Mouse (Mus musculus): Measurements from ENCODE around the gene Focad.

The Focad gene

DNA sequence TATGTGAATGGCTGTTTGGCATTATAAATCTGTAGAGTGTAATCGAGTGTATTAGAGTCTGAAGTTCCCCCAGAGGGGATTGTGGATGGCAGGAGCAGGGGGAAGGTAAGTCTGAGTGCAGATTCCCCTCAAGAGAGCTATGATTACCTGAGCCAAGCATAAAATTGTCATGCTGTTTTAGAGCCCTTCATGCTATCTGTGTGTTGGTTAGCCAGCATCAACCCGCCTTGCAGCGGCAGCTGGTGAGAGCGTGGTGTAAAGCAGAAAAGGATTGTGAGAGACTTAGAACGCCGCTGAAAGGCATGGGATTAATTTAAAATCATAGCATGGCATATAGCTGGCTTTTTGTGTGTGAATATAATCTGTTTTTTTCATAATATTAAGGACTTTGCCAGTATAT lies 63.2 kb downstream of the Focad start:
- no peak for DNase-seq

DNA sequence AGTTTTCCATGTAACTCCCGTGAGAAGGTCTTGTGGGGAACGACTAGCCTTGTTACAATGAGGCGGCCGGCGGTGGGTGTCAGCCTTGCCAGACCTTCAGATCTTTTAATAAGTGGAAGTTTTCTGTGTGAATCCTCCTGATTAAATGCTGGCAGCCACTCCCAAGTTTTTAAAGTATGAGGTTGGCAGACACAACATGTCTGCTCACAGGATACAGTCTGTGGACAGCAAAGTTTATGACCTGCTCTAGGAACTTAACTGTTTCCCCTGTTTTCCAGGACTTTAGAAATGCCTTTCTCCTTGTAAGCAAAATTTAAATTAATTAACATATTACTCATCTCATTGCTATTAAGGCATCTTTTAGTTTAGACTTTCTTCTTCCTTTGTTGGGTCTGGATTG lies 64.8 kb downstream of the Focad start:
- no peak for DNase-seq

DNA sequence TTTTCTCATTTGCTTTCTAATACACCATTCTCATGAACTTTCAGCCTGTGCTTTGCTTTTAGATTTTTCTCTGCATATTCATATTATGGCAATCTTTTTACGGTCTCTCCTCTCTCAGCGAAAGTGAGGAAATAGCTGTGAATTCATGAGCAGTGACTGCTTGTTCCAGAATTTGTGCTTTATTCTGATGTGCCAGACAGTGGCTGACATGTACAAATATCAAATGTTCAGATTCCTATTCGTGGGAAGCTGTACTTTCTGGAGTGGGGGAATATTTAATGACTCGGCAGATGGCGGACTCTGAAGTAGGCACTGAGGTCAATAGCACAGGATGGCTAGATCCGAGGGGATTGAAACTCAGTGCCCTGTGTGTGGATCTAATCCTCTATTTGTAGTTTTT lies 65.3 kb downstream of the Focad start:
- no peak for DNase-seq

DNA sequence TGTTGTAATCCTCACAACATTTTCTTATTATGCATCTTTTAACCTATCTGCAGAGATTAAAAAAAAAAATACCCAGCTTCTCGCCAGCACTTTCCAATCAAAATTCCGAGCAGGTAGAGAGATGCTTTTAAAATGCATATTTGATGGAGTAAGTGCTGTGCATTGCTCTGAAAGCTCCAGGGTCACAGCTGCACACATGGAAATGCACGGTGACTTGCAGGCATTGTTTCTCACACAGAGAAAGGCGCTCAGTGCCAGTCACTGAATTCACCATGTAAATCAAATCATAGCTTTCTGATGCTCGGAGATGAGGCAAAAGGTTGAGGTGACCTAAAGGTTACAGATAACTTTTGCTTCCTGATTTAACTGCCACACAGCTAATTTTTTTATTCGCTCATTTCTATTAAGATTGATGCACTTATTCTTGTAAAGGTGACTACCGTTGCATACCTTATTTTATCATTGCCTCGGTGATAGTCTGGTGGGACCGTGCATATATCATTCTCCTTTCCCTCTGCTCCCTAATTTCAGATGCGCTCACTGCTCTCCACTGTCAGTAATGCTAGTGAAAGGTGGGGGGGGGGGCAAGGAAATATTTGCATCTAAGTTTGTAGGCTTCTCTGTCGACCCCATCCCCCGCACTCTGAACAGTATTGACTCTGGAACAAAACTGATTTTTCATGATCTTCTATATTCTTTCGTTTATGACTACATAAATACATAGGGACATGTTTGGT lies 69.2 kb downstream of the Focad start:
- no peak for DNase-seq

DNA sequence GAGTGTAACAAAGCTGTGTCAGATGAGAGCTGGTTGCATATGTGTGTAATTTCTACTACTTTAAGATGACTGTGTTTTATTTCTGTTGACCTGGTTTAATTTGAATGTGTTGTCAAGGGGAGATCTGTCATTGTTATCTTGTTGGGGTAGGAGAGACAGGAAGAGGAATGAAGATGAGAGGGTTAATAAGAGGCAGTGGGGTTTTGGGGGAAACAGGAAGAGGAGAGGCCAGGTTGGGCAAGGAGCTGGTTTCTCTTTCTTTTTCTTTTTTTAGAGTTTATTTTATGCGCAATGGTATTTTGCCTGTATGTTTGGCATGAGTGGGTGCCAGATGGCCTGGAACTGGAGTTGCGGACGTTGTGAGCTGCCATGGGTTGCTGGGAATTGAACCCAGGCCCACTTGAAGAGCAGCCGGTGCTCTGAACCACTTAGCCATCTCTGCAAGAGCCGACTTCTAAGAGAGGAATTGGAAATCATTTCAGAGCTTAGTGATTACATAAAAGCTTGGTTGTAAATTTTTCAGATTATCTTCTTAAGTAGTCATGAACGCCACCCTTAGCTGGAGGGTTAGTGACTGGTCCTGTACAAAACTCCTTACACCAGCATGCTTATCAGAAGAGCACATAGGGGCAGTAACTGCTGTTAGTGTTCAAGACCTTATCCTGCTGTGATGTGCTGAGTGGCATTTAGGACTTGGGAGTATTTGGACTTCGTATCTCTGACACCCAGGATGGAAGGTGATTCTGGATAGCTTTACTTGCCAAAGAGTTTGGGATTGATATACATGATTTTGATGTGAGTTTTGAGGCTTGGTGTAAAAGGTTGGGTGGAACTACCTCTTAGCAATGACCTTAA lies 72.8 kb downstream of the Focad start:
- DNase-seq = no peak

DNA sequence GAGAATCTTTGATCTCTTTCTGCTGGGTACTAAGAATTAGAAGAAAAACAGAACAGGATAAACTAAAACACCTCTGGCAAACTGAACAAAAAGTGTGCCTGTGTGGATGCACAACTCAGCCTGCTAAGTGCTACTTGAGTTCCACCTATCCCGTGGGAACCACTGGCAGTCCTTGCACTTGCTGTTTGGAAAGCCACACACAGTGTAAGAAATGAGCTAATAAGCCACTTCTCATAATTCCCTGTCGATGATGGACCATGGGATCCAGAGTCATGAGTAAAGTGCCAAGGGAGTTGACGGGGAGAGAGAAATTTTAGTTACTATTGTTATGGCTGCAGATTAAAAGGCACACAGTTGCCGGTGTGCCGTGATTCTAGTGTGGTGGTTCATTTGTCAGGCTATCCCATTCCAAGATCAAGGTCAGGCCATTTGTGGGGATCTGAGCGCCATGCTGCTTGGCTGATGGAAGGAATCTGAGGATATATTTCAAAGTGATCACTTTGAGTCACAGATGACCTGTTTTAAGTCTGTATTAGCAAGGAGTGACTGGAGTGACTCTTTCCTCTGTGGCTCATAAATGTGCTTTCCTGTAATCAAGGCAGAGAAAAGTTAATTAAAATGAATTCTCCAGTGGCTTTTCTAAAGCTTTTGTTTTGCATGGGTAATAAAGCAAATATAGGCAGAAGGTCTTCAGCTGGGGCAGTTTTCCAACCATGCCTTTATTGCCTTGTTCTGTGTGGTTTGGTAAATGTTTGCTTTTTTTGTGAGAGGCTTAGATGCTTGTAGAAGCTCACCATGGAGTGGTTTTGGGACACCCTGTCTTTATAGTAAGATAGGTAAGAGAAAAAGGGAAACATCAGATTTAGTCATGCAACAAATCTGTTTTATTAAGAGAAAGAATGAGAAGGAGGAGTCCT lies 80.9 kb downstream of the Focad start:
- DNase-seq = no peak

DNA sequence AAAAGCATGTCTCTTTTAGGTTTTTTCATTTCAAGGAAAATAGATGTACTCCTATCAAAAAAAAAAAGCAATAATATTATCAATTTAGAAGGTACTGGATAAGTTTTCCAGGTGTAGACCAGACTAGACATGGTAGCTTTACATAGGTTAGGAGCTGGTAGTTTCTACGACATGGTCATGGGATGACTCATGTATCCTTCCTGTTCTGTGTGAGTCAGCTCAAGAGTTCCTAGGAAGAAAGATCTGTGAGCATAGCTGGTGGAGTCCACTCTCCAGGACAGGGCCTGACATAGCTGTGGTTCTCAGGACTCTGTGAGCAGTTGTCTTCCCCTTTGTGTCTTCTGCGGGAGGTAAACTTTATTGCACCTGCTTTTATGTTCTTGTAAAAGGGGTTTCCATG lies 84.9 kb downstream of the Focad start:
- no peak for DNase-seq

DNA sequence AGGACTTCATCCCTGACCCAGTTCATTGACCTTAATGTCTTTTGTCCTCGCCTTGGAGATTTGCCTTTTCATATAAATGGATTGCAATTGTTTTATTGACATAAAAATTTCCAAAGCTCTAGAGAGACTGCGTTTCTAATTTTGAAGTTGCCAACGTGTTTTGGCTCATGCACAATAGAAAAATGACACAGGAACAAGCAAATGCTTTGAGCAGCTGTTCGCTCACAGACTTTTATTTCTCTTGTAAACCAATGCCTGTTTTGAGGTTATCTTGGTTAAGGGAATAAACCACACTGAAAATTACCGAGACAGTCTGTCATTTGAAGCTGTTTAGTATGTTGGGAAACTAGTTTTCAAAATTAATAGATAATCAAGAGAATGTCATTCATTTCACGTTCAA lies 89.9 kb downstream of the Focad start:
- no peak for DNase-seq

DNA sequence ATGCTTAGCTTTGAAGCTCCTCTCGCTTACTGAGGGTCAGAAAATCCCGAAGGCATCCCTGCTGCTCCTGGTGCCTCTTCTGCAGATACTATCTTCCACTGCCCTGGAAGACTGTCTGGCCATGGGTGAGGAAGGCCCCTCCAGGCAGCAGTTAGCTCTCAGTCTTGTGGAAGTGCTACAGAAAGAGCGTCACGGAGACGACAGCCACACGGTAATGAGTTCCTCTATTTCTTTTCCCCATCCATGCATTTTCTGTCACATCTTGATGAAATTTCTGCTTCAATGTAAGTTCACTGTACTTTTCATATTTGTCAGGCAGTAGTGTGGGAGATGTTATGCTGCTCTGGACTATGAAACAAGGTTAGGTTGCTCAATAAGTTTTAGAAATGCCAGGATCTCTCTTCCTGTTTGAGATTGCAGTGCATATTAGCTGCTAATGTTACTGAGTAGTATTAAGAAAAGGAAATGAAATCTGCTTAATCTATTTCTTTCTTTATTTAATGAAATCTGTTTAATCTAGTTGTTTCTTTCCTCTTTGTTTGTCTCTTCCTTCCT lies 91.5 kb downstream of the Focad start:
- DNase-seq = no peak

DNA sequence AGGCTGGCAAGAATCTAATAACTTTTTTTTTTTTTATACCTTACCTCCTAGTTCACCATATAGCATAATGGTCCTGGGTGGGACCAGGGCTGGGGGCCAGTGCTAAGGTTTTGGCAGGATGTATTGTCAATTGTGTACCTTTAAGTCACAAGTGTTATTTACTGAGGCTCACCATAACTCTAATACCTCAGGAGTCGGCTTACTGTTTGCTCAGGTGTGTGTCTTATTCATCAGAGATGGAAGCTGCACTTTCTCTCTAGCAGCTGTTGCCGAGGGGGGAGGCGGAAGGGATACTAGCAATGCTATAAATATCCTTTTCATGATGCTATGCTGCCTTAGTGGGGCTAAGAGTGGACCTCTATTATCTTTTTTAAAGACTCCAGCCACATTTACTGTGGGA lies 93.2 kb downstream of the Focad start:
- no peak for DNase-seq

DNA sequence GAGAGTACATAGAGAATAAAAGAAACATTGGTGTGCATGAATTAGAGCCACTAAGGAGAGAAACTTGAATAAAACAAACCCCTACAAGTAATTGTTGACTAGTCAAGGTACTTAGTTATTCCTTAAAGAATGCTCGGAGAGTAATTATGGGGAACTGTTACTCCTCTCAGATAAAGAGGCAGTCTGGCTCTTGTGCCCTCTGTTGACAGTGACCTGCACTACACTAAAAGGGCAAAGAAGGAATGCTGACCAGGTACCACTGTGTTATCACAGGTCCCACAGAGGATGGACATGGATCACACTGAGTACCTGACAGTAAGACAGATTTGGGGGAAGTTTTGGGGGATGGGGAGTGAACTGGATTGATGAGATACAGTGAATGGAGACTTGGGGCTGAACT lies 95.1 kb downstream of the Focad start:
- no peak for DNase-seq

DNA sequence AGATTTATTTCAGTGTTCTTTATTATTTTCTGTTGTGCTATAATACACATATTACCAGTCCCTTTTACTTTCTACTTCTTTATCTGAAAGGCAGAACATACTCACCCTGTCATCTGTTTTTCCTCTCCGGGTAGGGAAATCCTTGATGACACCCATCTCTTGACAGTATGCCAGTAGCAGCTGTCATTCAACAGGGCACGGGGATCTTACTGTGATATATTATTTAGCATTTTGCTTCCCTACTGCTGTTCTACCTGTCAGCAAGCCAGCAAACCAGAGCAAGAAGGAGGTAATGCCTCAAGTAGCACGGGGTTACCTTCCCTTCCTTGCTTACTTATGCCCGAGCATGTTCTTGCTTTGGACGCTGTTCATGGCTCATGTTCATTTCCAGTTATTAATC lies 99.8 kb downstream of the Focad start:
- DNase-seq = no peak

DNA sequence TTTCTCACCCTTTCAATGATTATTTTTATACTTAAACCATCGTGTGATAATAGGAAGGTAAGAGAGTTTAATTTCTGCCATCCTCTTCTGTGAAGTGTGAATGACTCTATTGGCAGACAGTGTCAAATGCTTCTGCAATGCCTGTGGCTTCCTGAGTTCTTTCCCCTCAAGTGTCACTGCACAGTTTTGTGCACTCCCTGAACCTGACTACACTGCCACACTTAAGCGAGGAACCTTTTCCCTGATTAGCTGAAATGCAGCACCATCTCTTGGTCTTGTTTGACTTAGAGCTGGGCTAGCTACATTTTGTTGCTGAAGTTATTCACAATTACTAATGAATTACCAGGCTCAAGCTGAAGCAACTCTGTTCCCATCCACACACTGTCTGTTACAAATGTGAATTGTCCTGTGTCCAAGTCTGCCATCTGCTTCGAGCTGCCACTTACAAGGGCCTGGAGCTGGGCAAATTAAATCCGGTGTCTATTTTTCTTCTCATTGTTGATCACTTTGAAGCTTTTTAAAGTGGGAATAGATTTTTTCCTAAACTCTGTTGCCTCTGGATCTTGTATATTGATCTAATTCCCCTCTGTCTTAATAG lies 101.6 kb downstream of the Focad start:
- no peak for DNase-seq

DNA sequence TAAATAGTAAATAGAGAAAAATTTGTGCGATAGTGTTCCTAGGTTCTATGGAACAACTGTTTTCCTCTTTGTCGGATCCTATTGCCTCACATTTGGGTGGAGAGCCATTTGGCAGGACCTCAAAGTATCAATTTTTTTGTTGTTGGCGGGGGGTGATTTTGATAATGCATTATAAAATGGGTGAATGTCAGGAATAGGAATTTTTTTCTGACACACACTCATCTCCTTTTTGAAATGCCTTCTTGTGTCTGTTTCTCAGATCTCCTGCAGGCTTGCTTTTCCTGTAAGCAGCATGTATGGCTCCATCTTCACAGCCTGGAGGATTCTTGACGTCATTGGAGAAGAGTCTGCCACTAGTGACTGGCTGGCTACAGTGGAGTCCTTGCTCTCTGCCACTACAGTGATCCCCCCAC lies 102.1 kb downstream of the Focad start:
- no peak for DNase-seq

DNA sequence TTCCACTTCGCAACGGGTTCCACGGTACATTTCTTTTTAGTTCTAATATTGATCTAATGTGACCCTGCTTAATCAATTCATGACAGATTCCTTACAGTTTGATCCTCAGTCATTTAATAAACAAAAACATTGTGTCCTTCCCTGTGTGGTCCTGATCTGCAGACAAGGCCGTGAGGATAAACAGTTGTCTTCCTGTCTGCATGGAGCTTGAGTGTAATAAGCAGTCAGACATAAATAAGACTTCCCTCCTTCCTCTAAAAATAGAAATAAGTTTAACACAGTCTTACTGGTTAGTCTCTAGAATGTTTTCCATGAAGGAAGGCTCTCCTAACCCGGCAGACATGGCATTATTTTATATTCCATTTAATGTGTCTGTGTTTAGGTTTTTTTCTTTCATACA lies 102.8 kb downstream of the Focad start:
- no peak for DNase-seq

DNA sequence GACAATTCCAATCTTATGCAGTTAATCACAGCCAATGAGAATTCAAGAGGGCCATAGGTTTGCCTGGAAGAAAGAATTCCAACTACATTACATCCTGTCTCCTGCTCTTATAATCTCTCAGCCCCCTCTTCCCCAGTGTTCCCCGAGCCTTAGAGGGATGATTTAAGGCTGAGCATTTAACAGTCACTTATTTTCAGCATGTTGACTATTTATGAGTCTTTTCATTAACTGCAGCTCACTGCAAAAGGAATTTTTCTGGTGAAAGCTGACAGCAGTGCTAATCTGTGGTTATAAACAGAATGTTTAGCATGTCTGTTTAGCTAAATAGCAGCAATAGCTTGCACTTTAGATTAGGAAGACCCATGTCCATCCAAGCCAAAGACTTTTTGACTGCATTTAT lies 104.8 kb downstream of the Focad start:
- no peak for DNase-seq

DNA sequence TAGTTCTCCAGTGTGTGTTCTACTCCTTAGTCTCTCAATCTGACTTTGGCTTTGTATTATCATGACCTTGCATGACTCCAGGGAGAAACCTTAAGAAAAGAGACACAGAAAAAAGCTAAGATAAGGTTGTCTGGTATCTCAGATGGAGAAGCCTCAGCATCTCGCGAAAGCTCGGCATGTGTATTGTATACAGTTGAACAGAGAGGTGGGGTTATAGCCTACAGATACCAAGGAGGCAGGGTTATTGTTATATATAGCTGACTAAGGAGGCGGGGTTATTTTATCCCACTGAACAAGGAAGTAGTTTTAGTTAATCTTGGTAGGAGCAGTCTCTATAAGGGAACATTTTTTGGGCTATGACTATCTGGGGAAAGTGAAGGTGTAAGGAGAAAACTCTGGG lies 106.6 kb downstream of the Focad start:
- no peak for DNase-seq

DNA sequence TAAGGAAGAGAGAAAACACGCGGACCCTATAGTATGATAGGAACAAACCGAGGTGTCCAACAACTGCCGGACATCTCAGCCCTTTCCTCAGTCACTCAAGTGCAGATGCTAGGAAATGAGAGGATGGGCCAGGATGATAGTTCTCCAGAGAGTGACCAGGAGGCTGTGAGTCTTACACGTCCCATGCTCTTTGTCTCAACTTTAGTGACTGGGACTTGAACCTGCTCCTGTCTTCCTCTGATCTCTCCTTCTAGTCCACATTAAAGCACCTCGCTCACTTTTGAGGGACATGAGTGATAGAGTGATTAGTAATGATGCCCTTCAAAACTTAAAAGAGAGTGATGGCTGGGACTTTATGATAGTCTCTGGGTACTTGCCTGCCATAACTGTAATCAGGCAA lies 114.2 kb downstream of the Focad start:
- DNase-seq = no peak

DNA sequence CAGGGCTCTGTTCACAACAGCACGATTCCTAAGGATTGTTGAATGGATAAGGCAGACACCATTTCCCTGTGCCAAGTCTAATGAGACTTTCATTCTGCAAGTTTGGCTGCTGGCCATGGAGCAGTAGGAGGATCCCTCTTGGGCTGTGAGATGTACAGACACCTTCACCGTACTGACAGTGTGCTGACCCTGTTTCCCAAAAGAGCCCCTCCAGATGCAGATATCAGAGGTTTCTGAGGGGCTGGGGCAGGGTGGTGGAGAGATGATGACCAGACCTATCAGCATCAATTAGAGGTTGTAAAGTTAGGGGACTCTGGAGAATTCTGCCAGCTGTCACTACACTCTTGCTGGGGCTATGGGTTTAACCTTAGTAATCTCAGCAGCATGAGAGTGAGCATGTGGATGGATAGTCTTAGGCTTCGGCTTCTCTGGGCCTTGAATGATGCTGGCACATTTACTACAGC lies 115.0 kb downstream of the Focad start:
- no peak for DNase-seq

DNA sequence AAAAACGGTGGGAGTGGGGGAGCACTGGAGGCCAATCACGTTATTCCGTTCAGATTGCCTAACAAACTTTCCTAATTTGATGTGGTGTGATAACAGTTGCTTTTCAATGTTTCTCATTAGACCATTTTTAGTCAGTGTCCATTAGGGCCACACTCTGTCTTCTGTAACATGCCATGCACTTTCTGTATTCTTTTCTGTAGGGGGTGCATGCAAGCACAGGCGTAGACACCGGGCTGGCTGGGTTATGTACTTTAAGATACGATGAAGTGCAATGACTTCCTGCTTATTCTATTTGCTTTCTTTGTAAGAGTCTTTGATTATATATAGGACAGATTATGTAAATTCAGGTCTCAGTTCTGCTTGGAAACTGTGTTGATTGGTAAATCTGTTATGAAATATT lies 116.2 kb downstream of the Focad start:
- no peak for DNase-seq

DNA sequence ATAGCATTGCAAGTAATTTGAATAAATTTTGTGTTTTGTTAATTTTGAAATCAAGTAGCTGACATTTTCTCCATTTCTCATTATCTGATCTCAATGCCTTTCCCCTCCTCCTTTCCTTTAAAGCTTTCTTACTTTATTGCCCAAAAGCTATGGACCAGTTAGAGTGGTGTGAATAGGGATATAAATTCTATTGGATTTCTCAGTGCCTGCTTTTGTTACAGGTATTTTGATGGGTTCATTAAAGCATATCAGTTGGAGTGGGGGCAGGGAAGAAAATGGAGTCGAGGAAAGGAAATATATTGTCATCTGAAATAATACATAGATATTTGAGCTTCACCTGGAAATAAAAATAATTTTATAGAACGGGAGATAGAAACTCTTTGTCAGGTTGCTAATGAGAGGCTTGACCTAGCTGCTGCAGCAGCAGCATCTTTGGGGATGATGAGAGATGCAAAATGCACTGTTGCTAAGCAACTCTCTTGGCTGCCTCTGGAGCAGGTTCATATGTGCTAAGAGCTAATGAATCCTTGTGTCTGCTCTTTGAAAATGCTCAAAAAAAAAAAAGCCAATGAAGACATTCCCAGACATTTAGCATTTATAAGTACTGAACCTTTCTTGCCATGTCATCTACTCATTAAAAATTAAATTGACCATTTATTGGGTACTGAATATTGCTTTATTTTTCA lies 116.9 kb downstream of the Focad start:
- no peak for DNase-seq

DNA sequence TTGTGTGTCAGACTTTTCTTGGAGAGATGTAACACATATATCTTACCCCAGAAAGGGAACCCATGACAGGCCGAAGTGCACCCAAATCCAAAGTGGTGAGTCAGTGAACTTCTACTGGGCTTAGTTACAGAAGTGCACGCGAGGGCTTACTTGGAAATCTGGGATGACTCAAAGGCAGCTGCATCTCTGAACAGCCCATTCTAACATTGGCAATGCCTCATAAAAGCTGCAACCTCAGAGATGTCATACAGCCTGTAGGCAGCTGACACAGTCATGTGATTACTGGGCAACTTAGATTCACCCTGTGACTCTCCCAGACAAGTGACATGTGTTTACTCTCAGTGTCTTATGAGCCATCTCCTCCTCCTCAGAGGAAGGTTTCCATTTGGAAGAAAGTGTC lies 119.5 kb downstream of the Focad start:
- DNase-seq = no peak
